Mouse (Mus musculus) kidney, postnatal 14 days (tissue): ENCODE results near the gene Stip1.
"Not testable (repeated sequence)": the region's sequence is repeated elsewhere in the genome, so short reads cannot be mapped to it uniquely, and the experiment has no call there.

Source experiments
- DNase-seq: peaks from one replicate; pipeline ENCODE4 v3.0.0; 2022; ENCODE audit warnings: mixed read lengths

Stip1 gene

GRCm38 (mm10) chr19:7062916-7063315 is 23.1 kb upstream of the Stip1 start:
- no peak for DNase-seq

- no peak for DNase-seq
These were observed 22.3 kb upstream of the Stip1 start for GRCm38 (mm10) chr19:7062110-7062509.

- no peak for DNase-seq
These were observed 18.8 kb upstream of the Stip1 start for GRCm38 (mm10) chr19:7058541-7058940.

GRCm38 (mm10) chr19:7057722-7058207 is 18.0 kb upstream of the Stip1 start:
- peak; percentile 91 for DNase-seq

GRCm38 (mm10) chr19:7057126-7057721 is 17.5 kb upstream of the Stip1 start:
- no peak for DNase-seq

GRCm38 (mm10) chr19:7056248-7057087 is 16.7 kb upstream of the Stip1 start, which contains the start of gene Macrod1:
TSS of gene Macrod1 (plus strand) at chr19:7056810.
- DNase-seq = peak; percentile 88

GRCm38 (mm10) chr19:7055173-7055572 is 15.4 kb upstream of the Stip1 start:
- DNase-seq = no peak

- DNase-seq = peak; percentile 68
These were observed 15.0 kb upstream of the Stip1 start for GRCm38 (mm10) chr19:7054772-7055171.

GRCm38 (mm10) chr19:7053382-7053781 is 13.6 kb upstream of the Stip1 start:
- not testable (repeated sequence) for DNase-seq

- DNase-seq = no peak
These were observed 4.9 kb upstream of the Stip1 start for GRCm38 (mm10) chr19:7044706-7045105.

GRCm38 (mm10) chr19:7044279-7044678 is 4.5 kb upstream of the Stip1 start:
- DNase-seq = no peak

- no peak for DNase-seq
These were observed 1.4 kb upstream of the Stip1 start for GRCm38 (mm10) chr19:7041171-7041570.

GRCm38 (mm10) chr19:7040637-7041130 is 917 bp upstream of the Stip1 start:
- peak; percentile 22 for DNase-seq

GRCm38 (mm10) chr19:7039088-7039720 is 563 bp downstream of the Stip1 start:
- DNase-seq = peak; percentile 66

GRCm38 (mm10) chr19:7034006-7034405 is 5.8 kb downstream of the Stip1 start:
- DNase-seq = no peak

GRCm38 (mm10) chr19:7029531-7029930 is 10.2 kb downstream of the Stip1 start:
- no peak for DNase-seq

GRCm38 (mm10) chr19:7020224-7020641 is 19.5 kb downstream of the Stip1 start:
- peak; percentile 71 for DNase-seq

- no peak for DNase-seq
These were observed 20.6 kb downstream of the Stip1 start, which contains the start of gene Fermt3 for GRCm38 (mm10) chr19:7019191-7019590. TSS of gene Fermt3 (minus strand) at chr19:7019469.

- DNase-seq = no peak
These were observed 21.2 kb downstream of the Stip1 start for GRCm38 (mm10) chr19:7018546-7018945.

GRCm38 (mm10) chr19:7017541-7018457 is 22.0 kb downstream of the Stip1 start:
- no peak for DNase-seq

GRCm38 (mm10) chr19:7014481-7015135 is 25.2 kb downstream of the Stip1 start:
- DNase-seq = no peak

GRCm38 (mm10) chr19:7013984-7014383 is 25.8 kb downstream of the Stip1 start:
- DNase-seq = peak; percentile 31
